Mouse (Mus musculus) testis, adult 10 weeks (tissue): ENCODE results near the gene Mars. TPM values are rescaled to one million over a fixed set of nuclear protein-coding genes. Genes with fewer than 3 reads are reported as not detected.

Experiments used
- polyA plus RNA-seq: library from polyadenylated mRNA; stranded (reverse); fragments of 350-450 nt; fragmentation: Illumina TruSeq; extraction: RNeasy Lipid Tissue Mini Kit (QIAGEN cat#74804); gene quantifications from one replicate; pipeline ENCODE4 v1.2.3, GENCODE M21; 2014; ENCODE audit warnings: low read depth, low replicate concordance

The Mars gene
- polyA plus RNA-seq, result 11.4 TPM

DNA sequence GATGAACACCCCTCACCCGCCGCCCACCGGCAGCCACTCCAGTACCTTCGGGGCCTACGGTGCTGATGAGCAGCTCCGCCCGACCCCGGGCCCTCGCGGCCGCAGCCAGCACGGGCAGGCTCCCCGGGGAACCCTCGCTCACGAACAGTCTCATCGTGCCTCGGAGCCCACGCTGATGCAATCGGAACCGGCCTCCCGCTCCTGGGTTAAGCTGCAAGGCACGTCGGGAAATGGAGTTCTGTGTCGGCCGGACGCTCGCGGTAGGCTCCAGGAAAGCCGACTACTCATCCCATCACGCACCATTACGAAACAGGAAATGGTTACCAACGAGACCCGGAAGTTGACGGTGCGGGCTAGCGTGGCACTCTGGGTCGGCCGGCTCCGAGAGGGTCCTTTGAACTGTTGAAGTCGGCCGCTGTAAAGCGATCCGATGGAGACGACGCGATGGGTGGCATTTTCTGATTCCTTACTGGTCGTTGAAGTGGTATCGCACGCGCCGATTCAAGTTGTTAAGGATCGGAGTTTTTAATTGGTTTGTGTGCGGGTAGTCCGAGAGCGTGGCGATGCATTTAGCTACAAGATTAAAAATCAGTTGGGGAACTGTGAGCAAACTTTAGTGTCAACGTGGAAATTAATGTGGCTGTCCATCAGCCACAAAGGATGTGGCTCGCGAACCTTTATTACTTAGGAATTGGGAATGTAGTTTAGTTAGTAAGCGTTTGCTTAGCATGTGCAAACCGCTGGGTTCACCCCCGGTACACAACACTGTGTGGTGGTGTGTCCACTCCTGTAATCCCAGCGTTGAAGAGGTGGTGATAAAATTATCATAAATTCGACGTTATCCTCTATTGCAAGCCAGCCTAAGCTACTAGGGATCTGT is at the start of gene Mars:
TSS of gene Mars (minus strand) at position 311 of the 880 bp plus-strand sequence.

DNA sequence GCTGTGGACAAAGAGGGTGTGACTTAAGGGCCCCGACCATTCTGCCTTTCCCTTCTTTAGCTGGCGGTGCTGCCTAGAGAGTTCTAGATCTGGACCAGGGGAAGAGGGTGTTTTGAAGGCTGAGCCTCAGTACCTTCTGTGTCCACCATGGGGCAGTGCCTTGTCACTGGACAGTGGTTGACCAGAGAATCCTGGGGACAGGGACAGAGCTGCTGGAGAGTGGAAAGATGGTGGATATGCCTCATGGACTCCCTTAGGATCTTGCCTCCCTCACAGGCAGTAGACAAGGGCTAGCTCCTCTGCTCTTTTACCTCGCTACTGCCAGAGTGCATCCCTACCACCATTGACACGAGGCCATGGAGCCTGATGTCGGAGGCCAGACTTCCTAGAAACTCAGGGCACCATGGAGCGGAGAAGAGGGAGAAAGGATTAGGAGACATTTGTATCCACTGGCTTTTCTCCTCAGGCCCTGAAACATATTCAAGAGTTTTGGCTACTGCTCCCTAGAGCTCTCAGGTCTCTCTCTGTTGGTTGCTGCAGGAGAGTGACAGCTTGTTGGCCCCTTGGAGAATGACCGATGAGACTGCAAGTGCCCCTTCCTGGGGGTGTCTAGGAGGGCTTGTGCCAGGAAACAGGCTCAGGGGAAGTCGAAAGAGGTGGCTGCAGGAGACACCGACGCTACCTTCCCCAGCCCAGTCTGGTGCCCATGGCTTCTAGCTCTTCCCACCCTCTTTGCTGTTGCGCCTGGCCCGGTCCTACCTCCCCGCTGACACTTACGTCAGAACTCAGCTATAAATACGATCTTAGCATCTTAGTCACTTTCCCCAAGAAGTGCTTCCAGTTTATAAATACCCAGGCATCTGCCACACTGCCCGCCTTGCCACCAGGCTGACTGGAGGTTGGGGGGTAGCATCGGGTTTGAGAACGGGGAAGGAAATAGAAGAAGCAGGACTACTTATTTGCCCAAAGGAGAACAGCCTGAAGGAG is 42.6 kb upstream of the Mars start, which contains the start of gene Inhbe:
TSS of gene Inhbe (minus strand) at position 503 of the 987 bp plus-strand sequence.

DNA sequence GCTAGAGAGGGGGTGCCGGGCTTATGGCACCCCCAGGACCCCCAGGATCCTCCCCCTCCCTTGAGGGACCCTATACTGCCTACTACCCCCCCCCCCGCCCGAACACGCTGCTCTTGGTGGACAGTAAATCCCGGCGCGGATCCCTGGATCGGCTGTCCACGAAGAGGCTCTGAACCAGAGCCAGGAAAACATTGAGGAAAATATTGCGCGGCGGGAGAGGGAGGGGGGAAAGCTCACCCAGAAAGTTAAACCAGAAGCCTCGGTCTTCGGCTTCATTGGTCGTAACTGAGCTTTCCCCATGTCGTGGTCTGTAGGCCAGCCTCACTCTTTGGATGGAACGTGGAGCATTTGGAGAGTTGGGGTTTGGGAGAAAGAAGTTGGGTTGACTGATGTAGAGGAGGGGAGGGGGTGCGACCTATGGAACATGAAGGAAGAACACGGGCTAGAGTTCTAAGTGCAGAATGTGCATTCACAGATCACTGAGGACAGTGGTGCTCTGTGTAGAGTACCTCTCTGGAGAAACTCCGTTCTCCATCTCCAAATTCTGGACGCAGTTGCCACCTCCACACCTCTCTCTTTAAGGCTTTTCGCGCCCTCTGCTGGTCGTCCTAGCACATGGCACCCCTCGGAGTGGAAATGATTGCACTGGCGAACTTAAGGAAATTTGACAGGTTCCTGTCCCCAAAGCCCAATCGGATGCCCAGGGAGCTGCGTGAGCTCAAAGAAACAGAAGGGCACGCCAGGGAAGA is 30.5 kb upstream of the Mars start, which contains the start of gene Gli1:
TSS of gene Gli1 (minus strand) at position 84 of the 749 bp plus-strand sequence.

DNA sequence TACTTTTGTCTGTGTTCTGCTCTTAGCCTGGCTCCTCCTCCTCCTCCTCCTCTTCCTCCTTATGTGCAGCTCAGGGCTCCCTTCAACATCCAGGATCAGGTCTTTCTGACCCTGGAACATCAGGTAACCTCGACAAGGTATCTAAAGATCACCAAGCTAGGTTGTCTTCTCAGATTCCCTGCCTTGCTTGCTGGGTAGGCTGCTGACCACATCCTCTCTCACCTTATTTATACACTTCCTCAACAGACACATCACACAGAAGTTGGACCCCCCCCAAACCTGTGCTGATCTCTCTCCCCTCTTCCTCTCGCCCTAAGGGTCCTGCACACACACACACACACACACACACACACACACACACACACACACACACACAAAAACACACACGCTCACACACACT is 10.0 kb upstream of the Mars start, which contains the start of gene Arhgap9:
TSS of gene Arhgap9 (plus strand) at position 344 of the 400 bp plus-strand sequence.

DNA sequence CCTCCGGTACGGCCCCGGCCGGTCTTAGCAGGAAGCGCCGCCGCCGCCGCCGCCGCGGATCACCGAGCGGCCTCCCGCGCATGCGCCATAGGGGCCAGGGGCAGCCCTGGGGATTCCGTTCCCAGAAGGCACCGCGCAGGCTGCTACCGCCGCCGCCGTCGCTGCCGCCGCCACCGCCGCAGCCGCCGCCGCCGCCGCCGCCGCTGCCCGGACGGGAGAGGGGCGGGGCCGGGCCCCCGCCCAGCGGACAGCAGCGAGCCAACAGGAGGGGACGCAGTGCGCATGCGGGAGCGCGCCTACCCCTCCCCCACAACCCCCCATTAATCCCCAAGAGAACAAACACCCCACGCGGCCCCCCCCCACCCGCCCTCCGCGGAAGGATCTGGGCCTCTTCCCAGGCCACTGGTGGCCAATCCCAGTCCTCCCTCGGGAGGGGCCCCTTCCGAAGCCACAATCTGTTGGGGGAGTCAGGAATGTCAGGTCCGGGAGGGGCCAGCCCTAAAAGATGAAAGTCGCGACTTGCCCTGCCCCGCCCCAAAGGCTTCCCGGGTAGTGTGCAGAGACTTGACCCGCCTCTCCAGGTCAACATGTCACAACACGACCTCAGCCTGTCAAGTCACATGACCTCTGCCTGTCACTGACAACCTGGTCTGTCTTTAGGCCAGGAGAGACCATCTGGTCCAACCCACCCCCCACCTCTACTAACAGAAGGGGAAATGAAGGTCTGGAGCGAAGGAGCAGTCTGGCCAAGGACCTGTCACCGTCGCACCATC is 22.6 kb downstream of the Mars start, which contains the start of gene Mbd6:
TSS of gene Mbd6 (minus strand) at position 219 of the 773 bp plus-strand sequence.

DNA sequence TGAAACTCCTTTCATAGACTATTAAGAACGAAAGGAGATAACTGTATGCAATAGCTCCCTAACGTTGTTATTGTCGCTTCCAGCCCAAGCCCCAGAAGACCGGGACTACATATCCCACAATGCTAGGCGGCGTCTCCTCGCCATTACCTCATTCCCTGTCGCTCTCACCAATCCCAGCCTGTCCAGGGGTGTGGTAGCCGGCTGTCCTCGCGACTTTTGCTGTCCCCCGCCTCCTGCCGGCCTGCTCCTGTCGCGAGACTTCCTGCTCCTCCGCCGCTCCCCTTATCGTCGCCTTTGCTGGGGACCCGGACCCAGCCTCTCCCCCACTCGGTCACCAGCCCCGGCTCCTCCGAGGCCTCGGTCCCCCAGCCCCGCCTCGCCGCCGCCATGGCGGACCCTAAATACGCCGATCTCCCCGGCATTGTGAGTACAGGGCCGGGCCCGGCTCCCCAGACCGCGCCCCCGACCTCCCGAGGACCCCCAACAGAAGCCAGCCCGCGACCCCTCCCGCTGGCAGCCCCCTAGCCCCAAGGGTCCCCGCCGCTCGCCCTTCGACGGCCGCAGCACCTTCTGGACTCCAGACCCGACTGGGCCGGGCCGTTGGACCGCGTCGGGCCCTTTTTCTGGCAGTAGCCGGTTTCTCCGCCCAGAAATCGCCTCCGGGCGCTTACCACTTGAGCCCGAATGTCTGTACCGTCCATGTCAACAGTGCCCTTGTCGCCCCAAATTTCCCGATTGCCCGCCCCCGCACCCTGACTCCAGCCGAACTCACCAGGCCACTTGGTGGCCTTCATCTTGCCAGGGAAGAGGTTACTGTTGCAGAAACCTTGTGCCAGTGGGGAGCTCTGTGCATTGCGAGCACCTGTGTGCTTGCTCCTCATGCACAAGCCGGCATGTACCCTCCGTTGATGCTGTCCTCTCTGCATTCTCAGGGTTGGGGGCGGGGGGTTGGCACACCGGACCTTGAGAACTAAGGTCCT is 45.2 kb downstream of the Mars start, which contains the start of gene Dctn2:
TSS of gene Dctn2 (plus strand) at position 257 of the 980 bp plus-strand sequence.

DNA sequence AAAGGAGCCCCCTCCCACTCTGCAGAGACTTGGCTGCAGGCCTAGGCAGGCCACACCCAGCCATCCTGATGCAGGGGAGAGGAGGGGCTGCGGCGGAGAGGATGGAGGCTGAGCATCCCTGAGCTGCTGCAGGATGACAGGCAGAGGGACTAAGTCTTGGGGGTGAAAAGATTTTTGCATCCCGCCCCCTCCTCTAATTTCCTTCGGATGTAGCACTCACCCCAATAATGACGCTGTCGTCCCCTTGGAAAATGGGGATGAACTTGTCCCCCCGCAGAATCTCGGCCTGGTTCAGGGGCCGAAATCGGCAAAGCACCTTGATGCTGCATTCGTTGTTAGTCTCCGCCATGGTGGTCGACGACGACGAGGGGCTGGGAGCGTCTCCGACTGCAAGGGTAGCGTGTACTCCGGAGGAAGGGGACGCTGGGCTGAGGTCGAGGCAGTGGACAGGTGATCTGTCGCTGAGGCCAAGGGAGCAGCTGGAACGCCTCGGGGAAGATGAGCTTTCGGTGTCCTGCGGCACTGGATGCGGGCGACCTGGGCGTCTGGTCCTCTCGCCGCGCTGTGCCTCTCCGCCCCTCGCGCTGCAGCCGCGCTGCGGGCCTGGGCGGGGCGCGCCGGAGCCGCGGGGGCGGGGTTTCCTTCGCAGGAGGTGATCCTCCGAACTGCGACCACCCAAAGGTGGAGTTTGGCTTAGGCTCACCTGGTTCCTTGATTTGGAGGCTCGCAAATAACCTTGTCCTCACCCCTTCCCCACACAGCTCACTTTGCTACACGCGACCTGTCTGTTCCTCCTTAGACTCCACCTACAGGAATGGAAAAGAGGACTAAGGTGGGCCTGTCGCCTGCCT is 48.8 kb downstream of the Mars start, which contains the start of gene Kif5a:
TSS of gene Kif5a (minus strand) at position 801 of the 851 bp plus-strand sequence.

Other genes with a start within 250 kb of the Mars start
- gene Cdk4, start 248.3 kb downstream of the Mars start, polyA plus RNA-seq, result 13.9 TPM
- 9.5 TPM for gene Tspan31, start 241.5 kb downstream of the Mars start, polyA plus RNA-seq
- 0.06 TPM for gene Agap2, start 236.5 kb downstream of the Mars start, polyA plus RNA-seq
- gene Os9, start 190.7 kb downstream of the Mars start, polyA plus RNA-seq, result 5.2 TPM
- 1.1 TPM for gene B4galnt1, start 146.6 kb downstream of the Mars start, polyA plus RNA-seq
- 3.1 TPM for gene Slc26a10, start 131.1 kb downstream of the Mars start, polyA plus RNA-seq
- gene Arhgef25, start 121.7 kb downstream of the Mars start, polyA plus RNA-seq, result 7.3 TPM
- gene Dtx3, start 116.1 kb downstream of the Mars start, polyA plus RNA-seq, result 7.7 TPM
- gene Pip4k2c, start 100.2 kb downstream of the Mars start, polyA plus RNA-seq, result 7.2 TPM
- gene Kif5a, start 48.4 kb downstream of the Mars start, polyA plus RNA-seq, result 0.84 TPM
- 67.0 TPM for gene Dctn2, start 45.4 kb downstream of the Mars start, polyA plus RNA-seq
- gene Mbd6, start 22.8 kb downstream of the Mars start, polyA plus RNA-seq, result 3.4 TPM
- 0.10 TPM for gene Arhgap9, start 10.2 kb upstream of the Mars start, polyA plus RNA-seq
- gene Gli1, start 30.2 kb upstream of the Mars start, polyA plus RNA-seq, result 0.13 TPM
- gene Inhbe, start 42.6 kb upstream of the Mars start, polyA plus RNA-seq, result not detected
- not detected for gene Inhbc, start 58.6 kb upstream of the Mars start, polyA plus RNA-seq
- gene R3hdm2, start 68.5 kb upstream of the Mars start, polyA plus RNA-seq, result 121 TPM
- gene Stac3, start 189.9 kb upstream of the Mars start, polyA plus RNA-seq, result not detected
- 10.5 TPM for gene Ndufa4l2, start 203.2 kb upstream of the Mars start, polyA plus RNA-seq
- gene Shmt2, start 210.7 kb upstream of the Mars start, polyA plus RNA-seq, result 0.81 TPM
- not detected for gene Nxph4, start 222.8 kb upstream of the Mars start, polyA plus RNA-seq